Mouse (Mus musculus): ENCODE results near the gene C130060K24Rik. TPM values are rescaled to one million over a fixed set of nuclear protein-coding genes. Genes with fewer than 3 reads are reported as not detected.
A peak's percentile ranks its signal among the peaks of the same experiment; 100 is the strongest.

C130060K24Rik gene
- polyA plus RNA-seq (2016; fragmentation: Nextera tagmentation; extraction: Ambion mirVana) = not detected in 2 replicates

DNA sequence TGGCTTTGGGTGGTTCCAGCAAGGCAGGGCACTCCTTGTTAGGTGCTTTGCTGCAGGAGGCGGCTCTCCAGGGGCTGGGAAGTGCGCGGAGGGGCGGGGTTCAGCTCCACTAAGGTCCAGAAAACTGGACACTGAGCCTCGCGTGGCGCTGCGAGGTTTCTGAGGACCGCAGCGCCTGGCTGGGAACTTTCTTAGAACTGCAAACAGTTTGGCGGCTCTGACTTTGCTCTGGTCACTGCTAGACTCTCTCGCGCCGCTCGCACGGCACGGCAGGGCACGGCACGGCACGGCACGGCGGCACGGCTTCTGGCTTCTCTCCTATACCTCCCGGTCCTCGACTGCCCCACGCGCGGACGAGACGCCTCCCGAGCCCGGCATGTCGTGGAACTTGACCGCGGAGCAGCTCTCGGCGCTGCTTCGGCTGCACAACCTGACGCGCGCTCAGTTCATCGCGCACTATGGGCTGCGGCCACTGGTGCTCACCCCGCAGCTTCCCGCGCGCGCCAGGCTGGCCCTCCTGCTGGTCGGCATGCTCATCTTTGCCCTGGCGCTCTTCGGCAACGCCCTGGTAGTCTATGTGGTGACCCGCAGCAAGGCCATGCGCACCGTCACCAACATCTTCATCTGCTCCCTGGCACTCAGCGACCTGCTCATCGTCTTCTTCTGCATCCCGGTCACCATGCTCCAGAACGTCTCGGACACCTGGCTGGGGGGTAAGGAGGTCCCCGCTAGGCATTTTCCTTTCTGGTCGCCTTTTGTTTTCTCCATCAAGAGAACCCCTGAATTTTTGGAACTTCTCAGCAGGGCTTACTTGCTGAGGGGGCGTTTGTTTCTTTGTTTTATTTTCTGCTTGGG is at the start of gene C130060K24Rik:
Gene C130060K24Rik, plus strand, starts transcription at position 188 of the 855 bp plus-strand sequence.
- no peak within 1 kb of the TSS for H3K9ac ChIP-seq
- peak within 1 kb of the TSS; percentile 41 for H3K4me3 ChIP-seq
- H3K9me3 ChIP-seq (replicated peaks) = no peaks in the 10 kb centered on the region
- peaks cover 33% of the 10 kb centered on the region for H3K27me3 ChIP-seq (replicated peaks)
- no peak for ATAC-seq
- H3K36me3 ChIP-seq = no peaks in the 10 kb centered on the region
- H3K4me1 ChIP-seq = no peaks in the 10 kb centered on the region
- H3K4me2 ChIP-seq = peak within 1 kb of the TSS; percentile 66
- no peak within 1 kb of the TSS for H3K27ac ChIP-seq
- WGBS (ENCODE audit: insufficient replicate concordance) = 3% methylated on average over 63 of the region's 64 CpGs

DNA sequence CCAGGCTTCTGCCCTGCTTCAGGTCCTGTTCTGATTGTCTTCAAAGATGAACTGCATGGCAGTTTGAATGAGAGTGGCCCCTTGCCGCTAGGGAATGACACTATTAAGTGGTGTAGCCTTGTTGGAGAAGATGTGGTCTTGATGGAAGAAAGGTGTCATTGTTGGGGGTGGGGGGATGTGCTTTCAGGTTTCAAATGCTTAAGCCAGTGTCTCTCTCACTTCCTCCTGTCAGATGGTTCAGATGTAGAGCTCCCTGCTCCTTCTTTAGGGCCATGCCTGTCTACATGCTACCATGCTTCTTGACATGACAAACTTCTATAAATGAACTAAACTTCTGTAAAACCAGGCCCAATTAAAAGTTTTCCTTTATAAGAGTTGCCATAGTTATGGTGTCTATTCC is 46.7 kb upstream of the C130060K24Rik start:
- Histone ChIP-seq H3K4me2 (no peak overlapping the region), H3K9ac (no peak overlapping the region), H3K4me3 (no peak overlapping the region), H3K4me1 (no peaks in the 10 kb centered on the region), H3K27ac (no peak overlapping the region), H3K9me3 (replicated peaks) (no peaks in the 10 kb centered on the region), H3K27me3 (replicated peaks) (no peaks in the 10 kb centered on the region), H3K36me3 (no peaks in the 10 kb centered on the region)
- ATAC-seq = no peak
- WGBS (ENCODE audit: insufficient replicate concordance) = 70% methylated on average over 1 of the region's 1 CpGs

DNA sequence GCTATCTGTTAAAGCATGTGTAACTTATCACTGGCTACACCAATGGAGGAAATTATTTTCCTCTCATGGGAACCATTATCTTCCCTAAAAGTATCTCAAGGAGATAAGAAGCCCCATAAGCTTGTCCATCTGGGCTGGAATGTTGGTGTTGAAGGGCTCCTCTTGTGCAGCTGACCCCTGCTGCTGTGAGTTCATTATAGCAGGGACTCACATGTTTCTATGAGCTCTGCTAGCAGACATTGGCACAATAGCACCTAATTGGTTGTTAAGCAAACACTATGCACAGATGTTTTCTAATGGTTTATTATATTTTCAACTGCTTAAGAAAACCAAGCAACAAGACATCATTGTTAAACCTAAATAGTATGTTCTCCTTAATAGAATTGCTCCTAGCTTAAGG is 41.5 kb upstream of the C130060K24Rik start:
- Histone ChIP-seq H3K4me1 (no peaks in the 10 kb centered on the region), H3K4me3 (no peak overlapping the region), H3K9ac (no peak overlapping the region), H3K9me3 (replicated peaks) (no peaks in the 10 kb centered on the region), H3K4me2 (no peak overlapping the region), H3K27me3 (replicated peaks) (no peaks in the 10 kb centered on the region), H3K36me3 (no peaks in the 10 kb centered on the region), H3K27ac (no peak overlapping the region)
- no peak for ATAC-seq

DNA sequence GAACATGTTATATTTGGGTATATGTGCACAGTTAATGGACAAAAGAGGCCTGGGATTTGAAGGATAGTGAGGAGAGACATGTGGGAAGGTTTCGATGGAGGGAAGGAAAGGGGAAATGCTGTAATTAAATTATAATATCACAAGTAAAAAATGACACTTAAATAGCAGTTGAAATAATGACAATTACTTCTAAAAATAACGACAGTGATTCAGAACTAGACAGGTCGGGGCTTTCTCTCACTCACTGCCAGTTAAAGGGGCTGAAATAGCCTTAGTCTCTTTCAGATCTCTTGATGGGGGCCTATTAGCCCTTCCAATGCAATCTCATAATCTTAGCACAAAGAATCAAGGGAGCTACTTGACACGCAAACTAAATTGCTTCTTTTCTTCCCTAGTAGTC is 39.5 kb upstream of the C130060K24Rik start:
- no peaks in the 10 kb centered on the region for H3K4me1 ChIP-seq
- H3K36me3 ChIP-seq = no peaks in the 10 kb centered on the region
- no peak overlapping the region for H3K27ac ChIP-seq
- H3K4me3 ChIP-seq = no peak overlapping the region
- H3K27me3 ChIP-seq (replicated peaks) = no peaks in the 10 kb centered on the region
- H3K9ac ChIP-seq = no peak overlapping the region
- no peaks in the 10 kb centered on the region for H3K9me3 ChIP-seq (replicated peaks)
- WGBS (ENCODE audit: insufficient replicate concordance) = 63% methylated on average over 4 of the region's 4 CpGs
- H3K4me2 ChIP-seq = no peak overlapping the region
- no peak for ATAC-seq

DNA sequence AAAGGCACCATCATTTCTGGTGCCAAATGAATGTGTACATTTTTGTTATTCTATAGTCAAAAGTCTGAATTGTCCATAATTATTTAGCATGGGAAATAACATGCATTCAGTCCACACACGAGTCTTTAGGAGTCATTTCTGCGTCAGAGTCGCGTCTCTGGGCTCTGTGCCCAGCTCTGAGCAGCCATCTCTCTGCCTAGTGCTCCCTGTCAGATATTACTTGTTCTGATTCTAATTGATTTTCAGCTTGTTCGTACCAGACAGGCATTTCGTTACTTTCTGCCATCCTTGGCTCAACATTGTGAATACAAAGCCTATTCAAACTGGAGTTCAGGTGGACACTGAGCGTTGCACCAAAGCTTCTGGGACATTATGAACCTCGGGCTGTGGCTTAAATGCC is 33.2 kb upstream of the C130060K24Rik start:
- Histone ChIP-seq H3K4me3 (no peak overlapping the region), H3K27me3 (replicated peaks) (no peaks in the 10 kb centered on the region), H3K9ac (no peak overlapping the region), H3K27ac (no peak overlapping the region), H3K9me3 (replicated peaks) (no peaks in the 10 kb centered on the region), H3K4me1 (no peaks in the 10 kb centered on the region), H3K36me3 (no peaks in the 10 kb centered on the region), H3K4me2 (no peak overlapping the region)
- 68% methylated on average over 8 of the region's 8 CpGs for WGBS (ENCODE audit: insufficient replicate concordance)
- ATAC-seq = no peak

DNA sequence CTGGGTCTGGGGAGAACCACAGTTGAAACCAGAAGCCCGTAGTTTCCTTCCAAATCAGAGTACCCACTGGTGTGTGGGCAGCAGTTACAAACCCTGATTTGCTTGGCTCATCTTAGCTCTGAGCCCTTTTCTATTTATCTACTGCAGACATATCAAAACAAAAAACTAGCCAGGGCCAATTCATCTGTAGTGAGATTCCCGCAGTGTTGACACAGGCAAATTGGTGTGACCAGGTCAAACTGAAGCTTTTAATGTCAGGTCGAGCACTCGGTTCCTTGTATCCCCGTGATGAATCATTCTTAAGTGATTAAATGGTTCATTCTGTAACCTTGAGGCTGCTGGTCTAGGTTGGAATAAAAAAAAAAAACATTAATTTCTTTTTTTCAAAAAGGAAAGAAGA is 32.6 kb upstream of the C130060K24Rik start:
- 55% methylated on average over 5 of the region's 5 CpGs for WGBS (ENCODE audit: insufficient replicate concordance)
- ATAC-seq = no peak
- Histone ChIP-seq H3K36me3 (no peaks in the 10 kb centered on the region), H3K27me3 (replicated peaks) (no peaks in the 10 kb centered on the region), H3K9me3 (replicated peaks) (no peaks in the 10 kb centered on the region), H3K9ac (no peak overlapping the region), H3K4me2 (no peak overlapping the region), H3K4me3 (no peak overlapping the region), H3K4me1 (no peaks in the 10 kb centered on the region), H3K27ac (no peak overlapping the region)

DNA sequence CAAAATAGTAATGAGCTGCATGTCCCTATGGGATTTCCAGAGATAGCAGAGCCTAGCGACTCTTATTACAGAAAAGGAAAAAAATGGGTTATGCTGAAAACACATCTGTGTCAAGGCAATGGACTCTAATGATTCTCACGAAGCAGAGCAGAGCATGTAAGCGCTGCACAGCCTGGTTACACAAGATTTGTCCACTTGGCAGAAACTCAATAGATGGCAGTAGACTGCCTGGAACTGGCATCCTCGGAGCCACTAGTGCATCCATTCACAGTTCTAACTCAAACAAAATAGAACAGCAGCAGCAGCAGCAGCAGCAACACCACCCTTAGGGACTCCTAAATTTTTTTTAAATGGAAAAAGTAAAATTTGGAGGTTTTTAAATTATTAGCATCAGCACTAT is 29.3 kb upstream of the C130060K24Rik start:
- Histone ChIP-seq H3K4me1 (no peaks in the 10 kb centered on the region), H3K27me3 (replicated peaks) (no peaks in the 10 kb centered on the region), H3K9me3 (replicated peaks) (no peaks in the 10 kb centered on the region), H3K27ac (no peak overlapping the region), H3K4me3 (no peak overlapping the region), H3K36me3 (no peaks in the 10 kb centered on the region), H3K9ac (no peak overlapping the region), H3K4me2 (no peak overlapping the region)
- ATAC-seq = no peak
- WGBS (ENCODE audit: insufficient replicate concordance) = 64% methylated on average over 4 of the region's 4 CpGs

DNA sequence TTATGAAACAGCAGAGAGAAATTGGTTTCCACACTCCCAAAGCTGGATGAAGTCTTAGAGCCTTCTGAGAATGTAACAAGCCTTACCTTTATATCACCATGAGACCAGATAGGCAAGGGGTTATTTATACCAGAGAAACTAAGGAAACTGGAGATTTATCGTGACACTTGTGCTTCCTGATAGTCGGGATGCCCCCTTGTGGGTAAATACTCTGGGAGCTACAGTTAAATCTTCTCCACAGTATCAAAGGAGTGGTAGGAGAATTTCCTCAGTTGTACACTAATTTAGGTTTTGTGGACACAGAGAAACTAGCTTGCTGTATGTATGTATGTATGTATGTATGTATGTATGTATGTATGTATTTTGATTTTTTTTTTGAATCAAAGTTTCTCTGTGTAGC is 5.0 kb upstream of the C130060K24Rik start:
- Histone ChIP-seq H3K4me2 (no peak overlapping the region), H3K36me3 (no peaks in the 10 kb centered on the region), H3K9me3 (replicated peaks) (no peaks in the 10 kb centered on the region), H3K4me3 (no peak overlapping the region), H3K9ac (no peak overlapping the region), H3K27ac (no peak overlapping the region), H3K27me3 (replicated peaks) (peaks cover 18% of the 10 kb centered on the region), H3K4me1 (no peaks in the 10 kb centered on the region)
- no peak for ATAC-seq
- 23% methylated on average over 2 of the region's 2 CpGs for WGBS (ENCODE audit: insufficient replicate concordance)

DNA sequence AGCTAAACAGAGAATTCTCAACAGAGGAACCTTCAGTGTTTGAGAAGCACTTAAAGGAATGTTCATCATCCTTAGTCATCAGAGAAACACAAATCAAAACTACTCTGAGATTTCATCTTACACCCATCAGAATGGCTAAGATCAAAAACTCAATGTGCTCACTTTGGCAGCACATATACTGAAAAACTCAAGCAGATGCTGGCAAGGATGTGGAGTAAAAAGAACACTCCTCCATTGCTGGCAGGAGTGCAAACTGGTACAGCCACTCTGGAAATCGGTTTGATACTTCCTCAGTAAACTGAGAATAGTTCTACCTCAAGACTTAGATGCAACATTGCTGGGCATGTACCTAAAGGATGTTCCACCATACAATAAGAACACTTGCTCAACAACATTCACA is 41.0 kb downstream of the C130060K24Rik start:
- no peaks in the 10 kb centered on the region for H3K4me1 ChIP-seq
- no peak overlapping the region for H3K4me3 ChIP-seq
- WGBS (ENCODE audit: insufficient replicate concordance) = 38% methylated on average over 1 of the region's 1 CpGs
- H3K36me3 ChIP-seq = no peaks in the 10 kb centered on the region
- H3K27me3 ChIP-seq (replicated peaks) = no peaks in the 10 kb centered on the region
- H3K9ac ChIP-seq = no peak overlapping the region
- H3K27ac ChIP-seq = no peak overlapping the region
- ATAC-seq = no peak
- no peaks in the 10 kb centered on the region for H3K9me3 ChIP-seq (replicated peaks)
- no peak overlapping the region for H3K4me2 ChIP-seq

DNA sequence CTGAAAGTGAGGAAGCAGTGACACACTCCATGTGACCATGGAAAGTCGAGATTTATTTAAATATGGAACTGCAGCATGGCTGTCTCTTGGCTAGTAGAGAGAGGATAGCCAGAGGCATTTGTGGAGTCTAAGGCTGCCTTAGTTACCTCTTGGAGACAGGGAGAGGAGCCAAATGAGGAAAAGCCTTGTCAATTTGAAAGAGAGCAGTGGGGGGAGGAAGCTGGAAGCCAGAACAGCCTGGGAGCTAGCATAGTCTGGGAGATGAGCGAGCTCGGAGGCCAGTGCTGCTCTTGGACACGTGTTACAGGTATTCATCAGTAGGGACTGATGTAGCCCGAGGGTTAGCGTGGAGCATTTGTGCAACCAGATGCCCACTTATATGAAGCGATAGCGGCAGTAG is 46.2 kb downstream of the C130060K24Rik start:
- Histone ChIP-seq H3K36me3 (no peaks in the 10 kb centered on the region), H3K4me3 (no peak overlapping the region), H3K4me1 (no peaks in the 10 kb centered on the region), H3K4me2 (no peak overlapping the region), H3K27me3 (replicated peaks) (no peaks in the 10 kb centered on the region), H3K27ac (no peak overlapping the region), H3K9ac (no peak overlapping the region), H3K9me3 (replicated peaks) (no peaks in the 10 kb centered on the region)
- ATAC-seq = no peak
- WGBS (ENCODE audit: insufficient replicate concordance) = 70% methylated on average over 8 of the region's 8 CpGs

DNA sequence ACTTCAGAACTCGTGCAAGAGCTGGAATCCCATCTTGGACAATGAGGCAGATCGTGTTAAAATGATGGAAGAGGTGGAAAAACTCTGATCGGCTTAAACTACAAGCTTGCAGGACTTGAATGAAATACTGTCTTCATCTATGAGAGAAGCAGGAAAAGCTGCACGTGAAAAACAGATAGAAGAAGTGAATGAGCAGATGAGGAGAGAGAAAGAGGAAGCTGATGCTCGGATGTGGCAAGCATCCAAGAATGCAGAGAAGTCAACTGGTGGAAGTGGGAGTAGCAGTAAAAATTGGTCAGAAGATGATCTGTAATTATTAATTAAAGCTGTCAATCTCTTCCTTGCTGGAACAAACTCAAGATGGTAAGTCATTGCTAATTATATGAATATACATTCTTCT is 52.3 kb downstream of the C130060K24Rik start:
- ATAC-seq = no peak
- H3K36me3 ChIP-seq = no peaks in the 10 kb centered on the region
- no peak overlapping the region for H3K4me2 ChIP-seq
- H3K4me1 ChIP-seq = no peaks in the 10 kb centered on the region
- H3K9ac ChIP-seq = no peak overlapping the region
- H3K27ac ChIP-seq = no peak overlapping the region
- WGBS (ENCODE audit: insufficient replicate concordance) = 61% methylated on average over 5 of the region's 5 CpGs
- no peaks in the 10 kb centered on the region for H3K9me3 ChIP-seq (replicated peaks)
- no peaks in the 10 kb centered on the region for H3K27me3 ChIP-seq (replicated peaks)
- no peak overlapping the region for H3K4me3 ChIP-seq

DNA sequence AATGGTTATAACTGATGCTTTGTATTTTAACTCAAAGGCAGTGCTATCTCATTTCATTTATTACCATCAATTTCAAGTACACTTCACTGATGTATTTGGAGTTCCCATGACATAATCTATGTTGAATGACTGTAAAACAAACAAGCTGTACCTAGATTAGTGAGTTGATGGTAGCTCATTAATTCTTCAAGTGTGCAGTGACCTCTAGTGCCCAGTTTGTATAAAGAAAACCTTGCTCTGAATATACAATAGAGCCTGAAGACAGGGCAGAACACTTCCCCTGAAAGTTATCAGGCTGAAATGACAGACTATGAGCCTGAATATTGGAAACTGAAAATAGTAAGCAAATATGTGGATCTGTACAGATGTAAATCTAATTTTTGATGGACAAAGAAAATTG is 72.6 kb downstream of the C130060K24Rik start:
- ATAC-seq = no peak
- Histone ChIP-seq H3K36me3 (no peaks in the 10 kb centered on the region), H3K4me1 (no peaks in the 10 kb centered on the region), H3K4me3 (no peak overlapping the region), H3K27me3 (replicated peaks) (no peaks in the 10 kb centered on the region), H3K27ac (no peak overlapping the region), H3K4me2 (no peak overlapping the region), H3K9ac (no peak overlapping the region), H3K9me3 (replicated peaks) (no peaks in the 10 kb centered on the region)

DNA sequence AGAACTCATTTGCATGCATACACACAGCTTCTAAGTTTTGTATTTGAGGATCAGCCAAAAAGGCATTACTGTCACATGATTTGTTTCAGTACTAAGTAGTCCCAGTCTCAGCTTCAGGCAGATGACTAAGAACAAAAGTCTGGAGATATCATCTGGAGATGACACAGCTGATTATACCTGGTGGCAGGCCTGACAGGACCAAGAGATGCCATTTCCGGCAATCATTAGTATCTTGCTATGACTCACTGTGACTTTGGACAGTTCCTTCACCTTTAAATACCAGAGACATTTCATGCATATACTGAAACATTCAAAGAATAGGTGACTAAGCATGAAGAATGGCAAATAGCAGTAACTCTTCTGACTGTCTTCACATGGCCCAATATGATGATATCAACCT is 84.4 kb downstream of the C130060K24Rik start:
- H3K4me2 ChIP-seq = no peak overlapping the region
- no peaks in the 10 kb centered on the region for H3K36me3 ChIP-seq
- H3K27me3 ChIP-seq (replicated peaks) = no peaks in the 10 kb centered on the region
- H3K9ac ChIP-seq = no peak overlapping the region
- no peak for ATAC-seq
- WGBS (ENCODE audit: insufficient replicate concordance) = 73% methylated on average over 1 of the region's 1 CpGs
- H3K27ac ChIP-seq = no peak overlapping the region
- H3K9me3 ChIP-seq (replicated peaks) = no peaks in the 10 kb centered on the region
- H3K4me3 ChIP-seq = no peak overlapping the region
- H3K4me1 ChIP-seq = no peaks in the 10 kb centered on the region

Measured in liver, embryonic 12.5 days (tissue).